Mouse (Mus musculus) CD4-positive, CD25-positive, alpha-beta regulatory T cell (primary cell): ENCODE measurements around the gene Sv2c. TPM values are rescaled to one million over a fixed set of nuclear protein-coding genes. Genes with fewer than 3 reads are reported as not detected.

Source experiments
- polyA plus RNA-seq: library from polyadenylated mRNA; unstranded; fragments of 100-300 nt; shearing (Covaris generic); gene quantifications from one replicate; pipeline ENCODE4 v1.2.1, GENCODE M21; 2017

Sv2c gene
- 4.3 TPM for polyA plus RNA-seq

GRCm38 (mm10) chr13:96132401-96132816, at the start of gene Sv2c:
Gene Sv2c (minus strand): TSS chr13:96132577.

GRCm38 (mm10) chr13:96081754-96082153, 50.6 kb downstream of the Sv2c start, which contains the start of gene Gm17190:
Gene Gm17190 (plus strand): TSS chr13:96082054.

GRCm38 (mm10) chr13:96081276-96081675, 51.1 kb downstream of the Sv2c start, which contains the start of gene Gm20075:
Gene Gm20075 (minus strand): TSS chr13:96081376.

Other genes with a start within 250 kb of the Sv2c start
- gene Iqgap2, start 240.7 kb downstream of the Sv2c start, polyA plus RNA-seq = 30.4 TPM
- gene Gm20075, start 51.2 kb downstream of the Sv2c start, polyA plus RNA-seq = 27.7 TPM
- not detected for gene Gm17190, start 50.5 kb downstream of the Sv2c start, polyA plus RNA-seq